Mouse (Mus musculus): Measurements from ENCODE around the gene Trpv5. TPM values are rescaled to one million over a fixed set of nuclear protein-coding genes. Genes with fewer than 3 reads are reported as not detected.
A peak's percentile ranks its signal among the peaks of the same experiment; 100 is the strongest.

The Trpv5 gene
- polyA plus RNA-seq, 1 experiment from 2014 or later = not detected

GRCm38 (mm10) chr6:41622661-41623060 lies 57.9 kb downstream of the Trpv5 start:
- Histone ChIP-seq H3K4me2 (ENCODE audit: low read length) (no peak overlapping the region), H3K9ac (ENCODE audit: low read length) (no peak overlapping the region), H3K27me3 (ENCODE audit: control insufficient read depth, insufficient read depth, low read length) (no peaks in the 10 kb centered on the region), H3K4me3 (ENCODE audit: control insufficient read depth in 1 of 2, insufficient read depth in 1 of 2, low read depth in 1 of 2, low read length in 2 of 2) (no peak overlapping the region), H3K9me3 (ENCODE audit: control insufficient read depth, low read length) (no peaks in the 10 kb centered on the region), H3K36me3 (ENCODE audit: control insufficient read depth, insufficient read depth, low read length) (no peaks in the 10 kb centered on the region), H3K27ac (replicated peaks in 1 of 2; ENCODE audit: control insufficient read depth in 1 of 2, insufficient read depth in 1 of 2, low read depth in 2 of 2, low read length in 2 of 2) (no peak overlapping the region), H3K4me1 (ENCODE audit: control insufficient read depth in 2 of 2, insufficient read depth in 2 of 2, low read length in 2 of 2) (no peaks in the 10 kb centered on the region)
- WGBS = 64% methylated on average over 9 of the region's 9 CpGs
- no peak for ATAC-seq (ENCODE audit: insufficient number of reproducible peaks, insufficient read depth, low FRiP score, low read depth)

GRCm38 (mm10) chr6:41621241-41621990 lies 59.2 kb downstream of the Trpv5 start:
- Histone ChIP-seq H3K9me3 (ENCODE audit: control insufficient read depth, low read length) (no peaks in the 10 kb centered on the region), H3K27ac (replicated peaks in 1 of 2; ENCODE audit: control insufficient read depth in 1 of 2, insufficient read depth in 1 of 2, low read depth in 2 of 2, low read length in 2 of 2) (no peak overlapping the region), H3K36me3 (ENCODE audit: control insufficient read depth, insufficient read depth, low read length) (no peaks in the 10 kb centered on the region), H3K27me3 (ENCODE audit: control insufficient read depth, insufficient read depth, low read length) (no peaks in the 10 kb centered on the region), H3K4me2 (ENCODE audit: low read length) (no peak overlapping the region), H3K4me3 (ENCODE audit: control insufficient read depth in 1 of 2, insufficient read depth in 1 of 2, low read depth in 1 of 2, low read length in 2 of 2) (no peak overlapping the region), H3K4me1 (ENCODE audit: control insufficient read depth in 2 of 2, insufficient read depth in 2 of 2, low read length in 2 of 2) (no peaks in the 10 kb centered on the region), H3K9ac (ENCODE audit: low read length) (no peak overlapping the region)
- WGBS = 83% methylated on average over 12 of the region's 12 CpGs
- ATAC-seq (ENCODE audit: insufficient number of reproducible peaks, insufficient read depth, low FRiP score, low read depth) = no peak

- H3K36me3 ChIP-seq (ENCODE audit: control insufficient read depth, insufficient read depth, low read length) = no peaks in the 10 kb centered on the region
- WGBS = 85% methylated on average over 9 of the region's 9 CpGs
- H3K4me3 ChIP-seq (ENCODE audit: control insufficient read depth in 1 of 2, insufficient read depth in 1 of 2, low read depth in 1 of 2, low read length in 2 of 2) = no peak overlapping the region
- H3K9me3 ChIP-seq (ENCODE audit: control insufficient read depth, low read length) = no peaks in the 10 kb centered on the region
- H3K27me3 ChIP-seq (ENCODE audit: control insufficient read depth, insufficient read depth, low read length) = no peaks in the 10 kb centered on the region
- ATAC-seq (ENCODE audit: insufficient number of reproducible peaks, insufficient read depth, low FRiP score, low read depth) = no peak
- no peak overlapping the region for H3K4me2 ChIP-seq (ENCODE audit: low read length)
- H3K27ac ChIP-seq (replicated peaks in 1 of 2; ENCODE audit: control insufficient read depth in 1 of 2, insufficient read depth in 1 of 2, low read depth in 2 of 2, low read length in 2 of 2) = no peak overlapping the region
- H3K9ac ChIP-seq (ENCODE audit: low read length) = no peak overlapping the region
- no peaks in the 10 kb centered on the region for H3K4me1 ChIP-seq (ENCODE audit: control insufficient read depth in 2 of 2, insufficient read depth in 2 of 2, low read length in 2 of 2)
These were observed 60.3 kb downstream of the Trpv5 start for GRCm38 (mm10) chr6:41620173-41620798.

- no peak overlapping the region for H3K9ac ChIP-seq (ENCODE audit: low read length)
- 47% methylated on average over 5 of the region's 5 CpGs for WGBS
- no peak overlapping the region for H3K4me3 ChIP-seq (ENCODE audit: control insufficient read depth in 1 of 2, insufficient read depth in 1 of 2, low read depth in 1 of 2, low read length in 2 of 2)
- H3K9me3 ChIP-seq (ENCODE audit: control insufficient read depth, low read length) = no peaks in the 10 kb centered on the region
- H3K27me3 ChIP-seq (ENCODE audit: control insufficient read depth, insufficient read depth, low read length) = peaks cover 14% of the 10 kb centered on the region
- H3K27ac ChIP-seq (replicated peaks in 1 of 2; ENCODE audit: control insufficient read depth in 1 of 2, insufficient read depth in 1 of 2, low read depth in 2 of 2, low read length in 2 of 2) = no peak overlapping the region
- peaks cover 2 to 3% of the 10 kb centered on the region in 2 experiments; a peak in 1 of 4 replicates for H3K4me1 ChIP-seq (ENCODE audit: control insufficient read depth in 2 of 2, insufficient read depth in 2 of 2, low read length in 2 of 2)
- no peak overlapping the region for H3K4me2 ChIP-seq (ENCODE audit: low read length)
- ATAC-seq (ENCODE audit: insufficient number of reproducible peaks, insufficient read depth, low FRiP score, low read depth) = no peak
- no peaks in the 10 kb centered on the region for H3K36me3 ChIP-seq (ENCODE audit: control insufficient read depth, insufficient read depth, low read length)
These were observed 72.9 kb downstream of the Trpv5 start for GRCm38 (mm10) chr6:41607637-41608036.

- WGBS = 12% methylated on average over 4 of the region's 4 CpGs
- Histone ChIP-seq H3K9ac (ENCODE audit: low read length) (no peak overlapping the region; the same call in 1 of the 2 replicates), H3K36me3 (ENCODE audit: control insufficient read depth, insufficient read depth, low read length) (no peaks in the 10 kb centered on the region), H3K4me2 (ENCODE audit: low read length) (peak overlapping the region; percentile 98), H3K4me1 (ENCODE audit: control insufficient read depth in 2 of 2, insufficient read depth in 2 of 2, low read length in 2 of 2) (peaks cover 2 to 3% of the 10 kb centered on the region in 2 experiments; a peak in 1 of 4 replicates), H3K9me3 (ENCODE audit: control insufficient read depth, low read length) (no peaks in the 10 kb centered on the region), H3K4me3 (ENCODE audit: control insufficient read depth in 1 of 2, insufficient read depth in 1 of 2, low read depth in 1 of 2, low read length in 2 of 2) (peak overlapping the region in 1 of 2 experiments; percentile 95; a peak in 1 of 4 replicates), H3K27ac (replicated peaks in 1 of 2; ENCODE audit: control insufficient read depth in 1 of 2, insufficient read depth in 1 of 2, low read depth in 2 of 2, low read length in 2 of 2) (no peak overlapping the region), H3K27me3 (ENCODE audit: control insufficient read depth, insufficient read depth, low read length) (peaks cover 14% of the 10 kb centered on the region)
- ATAC-seq (ENCODE audit: insufficient number of reproducible peaks, insufficient read depth, low FRiP score, low read depth) = no peak
These were observed 74.4 kb downstream of the Trpv5 start for GRCm38 (mm10) chr6:41606214-41606613.

- Histone ChIP-seq H3K4me3 (ENCODE audit: control insufficient read depth in 1 of 2, insufficient read depth in 1 of 2, low read depth in 1 of 2, low read length in 2 of 2) (peak overlapping the region; percentile 77 to 95), H3K9ac (ENCODE audit: low read length) (peak overlapping the region; percentile 75), H3K27ac (replicated peaks in 1 of 2; ENCODE audit: control insufficient read depth in 1 of 2, insufficient read depth in 1 of 2, low read depth in 2 of 2, low read length in 2 of 2) (no peak overlapping the region), H3K4me1 (ENCODE audit: control insufficient read depth in 2 of 2, insufficient read depth in 2 of 2, low read length in 2 of 2) (peaks cover 2 to 3% of the 10 kb centered on the region in 2 experiments; a peak in 1 of 4 replicates), H3K4me2 (ENCODE audit: low read length) (peak overlapping the region; percentile 98), H3K27me3 (ENCODE audit: control insufficient read depth, insufficient read depth, low read length) (peaks cover 14% of the 10 kb centered on the region), H3K9me3 (ENCODE audit: control insufficient read depth, low read length) (no peaks in the 10 kb centered on the region), H3K36me3 (ENCODE audit: control insufficient read depth, insufficient read depth, low read length) (no peaks in the 10 kb centered on the region)
- WGBS = 2% methylated on average over 7 of the region's 7 CpGs
- ATAC-seq (ENCODE audit: insufficient number of reproducible peaks, insufficient read depth, low FRiP score, low read depth) = 0 out of 2 replicates have a peak, but pooled peaks have one; percentile 17
These were observed 74.8 kb downstream of the Trpv5 start for GRCm38 (mm10) chr6:41605794-41606104.

GRCm38 (mm10) chr6:41605061-41605793 lies 75.3 kb downstream of the Trpv5 start, which contains the start of gene Ephb6:
TSS of gene Ephb6 (plus strand) at chr6:41605482.
- Histone ChIP-seq H3K4me3 (ENCODE audit: control insufficient read depth in 1 of 2, insufficient read depth in 1 of 2, low read depth in 1 of 2, low read length in 2 of 2) (peak within 1 kb of the TSS; percentile 77 to 95), H3K9me3 (ENCODE audit: control insufficient read depth, low read length) (no peaks in the 10 kb centered on the region), H3K4me2 (ENCODE audit: low read length) (peak within 1 kb of the TSS; percentile 98), H3K27ac (replicated peaks in 1 of 2; ENCODE audit: control insufficient read depth in 1 of 2, insufficient read depth in 1 of 2, low read depth in 2 of 2, low read length in 2 of 2) (peak within 1 kb of the TSS; percentile 57 to 71), H3K36me3 (ENCODE audit: control insufficient read depth, insufficient read depth, low read length) (no peaks in the 10 kb centered on the region), H3K27me3 (ENCODE audit: control insufficient read depth, insufficient read depth, low read length) (peaks cover 14% of the 10 kb centered on the region), H3K4me1 (ENCODE audit: control insufficient read depth in 2 of 2, insufficient read depth in 2 of 2, low read length in 2 of 2) (peaks cover 2 to 3% of the 10 kb centered on the region in 2 experiments; a peak in 1 of 4 replicates), H3K9ac (ENCODE audit: low read length) (peak within 1 kb of the TSS; percentile 75)
- peak; percentile 93 for ATAC-seq (ENCODE audit: insufficient number of reproducible peaks, insufficient read depth, low FRiP score, low read depth)
- under 1% methylated on average over 67 of the region's 68 CpGs for WGBS

Data from heart, embryonic 14.5 days (tissue).